Mouse (Mus musculus) inflammation-experienced regulatory T-cells, adult 6 months (primary cell): Measurements from ENCODE around the gene Psmd7. TPM values are rescaled to one million over a fixed set of nuclear protein-coding genes. Genes with fewer than 3 reads are reported as not detected.
"Not testable (repeated sequence)": the region's sequence is repeated elsewhere in the genome, so short reads cannot be mapped to it uniquely, and the experiment has no call there.

Source experiments
- ATAC-seq: one replicate; pipeline ENCODE4 v1.8.0; 2017
- polyA plus RNA-seq, 3 experiments: library from polyadenylated mRNA; unstranded; fragments of 100-300 nt; shearing (Covaris generic); gene quantifications; one replicate each; pipeline ENCODE4 v1.2.1; 2017

The Psmd7 gene
- 100 to 1,000 TPM; 112 to 157 (median 126) TPM for polyA plus RNA-seq

GRCm38 (mm10) chr8:107587995-107588780, at the start of gene Psmd7:
Gene Psmd7 (minus strand): TSS chr8:107588464.
- ATAC-seq: peak; percentile 98

- ATAC-seq: no peak
Observed at GRCm38 (mm10) chr8:107633734-107634133, 45.5 kb upstream of the Psmd7 start.

- ATAC-seq: no peak
Observed at GRCm38 (mm10) chr8:107629701-107630100, 41.4 kb upstream of the Psmd7 start.

- ATAC-seq: no peak
Observed at GRCm38 (mm10) chr8:107628501-107629149, 40.4 kb upstream of the Psmd7 start.

- no peak for ATAC-seq
Observed at GRCm38 (mm10) chr8:107627881-107628280, 39.6 kb upstream of the Psmd7 start.

DNA sequence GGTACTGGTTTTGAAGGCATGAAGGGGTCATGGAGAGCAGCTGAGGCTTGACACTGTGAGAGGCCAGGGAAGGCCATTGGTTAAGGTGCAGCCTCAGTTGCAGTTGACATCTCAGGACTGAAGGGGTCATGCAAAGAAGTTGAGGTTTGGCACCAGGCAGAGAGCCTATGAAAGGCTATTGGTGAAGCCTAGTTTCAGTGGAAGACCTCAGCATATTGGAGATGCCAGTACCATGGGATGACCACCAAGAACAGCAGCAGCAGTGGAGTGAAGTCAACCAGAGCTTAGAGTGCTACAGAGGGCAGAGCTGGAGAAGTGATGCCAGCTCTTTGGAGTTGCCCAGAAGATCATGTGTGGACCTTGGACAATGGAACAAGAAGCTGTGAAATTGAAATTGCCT, 36.0 kb upstream of the Psmd7 start:
- not testable (repeated sequence) for ATAC-seq

DNA sequence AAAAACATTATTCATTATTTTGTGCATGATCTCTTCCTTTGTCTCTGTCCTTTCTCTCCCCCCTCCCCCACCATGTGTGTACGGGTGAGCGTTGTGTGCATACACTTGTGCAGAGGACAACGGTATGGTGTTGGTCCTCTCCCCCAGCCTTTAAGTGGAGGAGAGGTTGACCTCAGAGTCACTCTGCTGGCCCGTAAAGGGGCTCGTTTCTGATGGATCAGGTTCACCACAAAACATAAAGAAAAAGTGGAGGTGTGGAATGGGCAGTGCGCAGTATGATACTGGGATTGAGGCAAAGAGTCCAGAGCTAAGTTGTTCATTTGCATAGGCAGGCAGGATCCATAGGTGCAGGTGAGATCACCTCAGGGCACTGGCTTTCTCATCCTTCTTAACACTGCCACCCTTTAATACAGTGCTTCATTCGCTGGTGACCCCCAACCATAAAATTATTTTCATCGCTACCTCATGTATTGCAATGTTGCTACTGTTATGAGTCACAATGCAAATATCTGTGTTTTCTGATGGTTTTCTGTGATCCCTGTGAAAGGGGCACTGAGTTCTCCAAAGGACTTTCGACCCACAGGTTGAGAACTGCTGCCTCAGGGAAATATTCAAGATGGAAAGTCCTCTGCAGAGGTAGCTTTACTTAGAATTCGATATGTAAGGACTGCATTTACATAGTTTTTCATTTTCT, 33.8 kb upstream of the Psmd7 start:
- ATAC-seq: no peak

GRCm38 (mm10) chr8:107621136-107621535, 32.9 kb upstream of the Psmd7 start:
- no peak for ATAC-seq

DNA sequence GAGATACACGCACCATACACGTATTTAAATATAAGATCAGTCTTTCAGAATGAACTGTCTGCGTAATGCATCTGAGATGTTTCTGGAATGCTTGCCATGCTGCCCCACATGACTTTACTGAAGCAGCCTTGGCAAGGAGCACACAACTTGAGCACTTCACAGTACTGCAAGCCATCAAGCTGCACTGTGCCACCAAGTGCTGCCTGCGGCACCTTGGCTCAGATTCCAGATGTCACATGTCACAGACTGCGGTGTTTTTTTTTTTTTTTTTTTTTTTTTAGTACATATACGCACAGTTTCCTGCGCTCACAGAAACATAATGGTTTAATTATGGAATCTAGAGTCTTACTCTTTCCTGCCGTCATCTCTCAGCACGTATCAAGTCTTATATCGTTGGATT, 30.2 kb upstream of the Psmd7 start:
- no peak for ATAC-seq

DNA sequence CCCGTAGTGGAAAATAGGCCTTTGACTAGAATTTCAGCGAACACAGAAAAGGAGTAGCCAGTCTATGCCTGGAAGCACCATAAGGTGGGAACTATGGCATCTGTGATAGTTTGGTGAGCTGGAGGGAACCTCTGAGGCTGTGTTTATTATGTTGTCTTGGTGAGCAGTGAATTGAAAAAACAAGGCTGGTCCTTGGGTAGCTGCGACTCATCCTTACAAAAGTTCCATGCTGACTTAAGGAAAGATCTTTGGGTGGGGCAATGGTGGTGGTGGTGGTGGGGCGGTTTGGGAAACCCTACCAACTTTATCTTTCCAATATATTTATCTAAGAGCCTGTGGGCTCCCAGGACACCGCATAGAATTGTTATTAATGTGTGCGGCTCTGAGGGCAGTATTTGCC, 25.1 kb upstream of the Psmd7 start:
- ATAC-seq: no peak

- no peak for ATAC-seq
Observed at GRCm38 (mm10) chr8:107610845-107611244, 22.6 kb upstream of the Psmd7 start.

DNA sequence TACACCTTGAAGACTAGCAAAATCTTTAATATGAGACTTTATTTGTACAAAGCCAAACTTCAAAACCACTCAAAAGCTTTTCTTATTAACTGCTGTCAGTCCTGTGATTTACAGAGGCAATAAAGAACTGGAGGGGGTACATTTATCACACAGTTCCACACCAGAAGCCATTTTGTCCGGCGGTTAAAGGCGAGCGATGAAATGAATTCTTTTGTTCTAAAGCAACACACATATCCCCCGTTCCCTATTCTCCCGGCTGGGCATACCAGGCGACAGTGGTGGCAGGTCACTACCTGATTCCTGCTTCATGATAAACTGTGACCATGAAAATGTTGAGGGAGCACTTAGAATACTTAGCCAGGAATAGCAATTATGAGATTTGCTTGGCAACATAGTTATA, 20.5 kb upstream of the Psmd7 start:
- no peak for ATAC-seq

GRCm38 (mm10) chr8:107603026-107603425, 14.8 kb upstream of the Psmd7 start:
- ATAC-seq: no peak

- no peak for ATAC-seq
Observed at GRCm38 (mm10) chr8:107599691-107600090, 11.4 kb upstream of the Psmd7 start.

DNA sequence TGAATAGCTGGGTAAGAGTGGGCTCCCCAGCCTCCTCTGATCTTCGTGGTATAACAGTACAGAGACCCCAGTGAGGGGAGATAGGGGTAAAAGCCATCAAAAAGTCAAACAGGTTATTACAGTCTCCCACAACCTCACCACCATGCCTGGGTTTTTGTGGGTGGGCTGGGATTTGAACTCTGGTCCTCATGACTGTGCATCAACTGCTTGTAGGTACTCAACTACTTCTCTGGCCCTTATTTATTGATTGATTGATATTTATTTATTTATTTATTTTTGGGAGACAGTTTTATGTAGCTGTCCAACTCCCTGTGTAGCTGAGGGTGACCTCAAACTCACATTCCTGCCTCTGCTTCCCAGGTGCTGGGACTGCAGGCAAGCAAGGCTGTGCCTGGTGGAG, 9.5 kb upstream of the Psmd7 start:
- no peak for ATAC-seq

- no peak for ATAC-seq
Observed at GRCm38 (mm10) chr8:107594817-107595216, 6.6 kb upstream of the Psmd7 start.

DNA sequence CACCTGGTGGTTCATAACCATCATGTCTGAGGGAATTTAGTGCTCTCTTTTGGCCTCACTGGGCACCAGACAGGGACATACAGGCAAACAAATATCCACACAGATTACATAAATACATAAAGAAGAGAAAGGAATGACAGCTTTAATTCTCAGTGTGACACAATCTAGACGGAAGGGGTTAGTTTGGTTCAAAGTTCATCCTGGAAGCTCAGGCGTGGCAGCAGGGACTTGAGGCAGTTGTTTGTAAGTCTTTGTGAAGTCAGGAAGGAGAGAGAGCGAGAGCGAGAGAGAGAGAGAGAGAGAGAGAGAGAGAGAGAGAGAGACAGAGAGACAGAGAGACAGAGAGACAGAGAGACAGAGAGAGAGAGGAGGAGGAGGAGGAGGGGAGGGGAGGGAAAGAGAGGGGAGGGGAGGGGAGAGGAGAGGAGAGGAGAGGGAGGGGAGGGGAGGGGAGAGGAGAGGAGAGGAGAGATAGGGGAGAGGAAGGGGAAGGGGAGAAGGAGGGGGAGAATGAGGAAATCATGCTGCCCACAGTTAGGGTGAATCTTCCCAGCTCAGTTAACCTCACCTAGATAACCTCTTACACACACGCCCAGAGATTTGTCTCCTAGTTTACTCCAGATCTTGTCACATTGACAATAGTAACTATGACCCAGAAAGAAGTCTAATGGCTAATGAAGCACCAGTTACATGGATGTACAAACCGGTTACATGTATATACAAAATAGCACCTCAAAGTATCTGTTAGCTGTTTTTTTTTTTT, 5.9 kb upstream of the Psmd7 start:
- ATAC-seq: no peak

DNA sequence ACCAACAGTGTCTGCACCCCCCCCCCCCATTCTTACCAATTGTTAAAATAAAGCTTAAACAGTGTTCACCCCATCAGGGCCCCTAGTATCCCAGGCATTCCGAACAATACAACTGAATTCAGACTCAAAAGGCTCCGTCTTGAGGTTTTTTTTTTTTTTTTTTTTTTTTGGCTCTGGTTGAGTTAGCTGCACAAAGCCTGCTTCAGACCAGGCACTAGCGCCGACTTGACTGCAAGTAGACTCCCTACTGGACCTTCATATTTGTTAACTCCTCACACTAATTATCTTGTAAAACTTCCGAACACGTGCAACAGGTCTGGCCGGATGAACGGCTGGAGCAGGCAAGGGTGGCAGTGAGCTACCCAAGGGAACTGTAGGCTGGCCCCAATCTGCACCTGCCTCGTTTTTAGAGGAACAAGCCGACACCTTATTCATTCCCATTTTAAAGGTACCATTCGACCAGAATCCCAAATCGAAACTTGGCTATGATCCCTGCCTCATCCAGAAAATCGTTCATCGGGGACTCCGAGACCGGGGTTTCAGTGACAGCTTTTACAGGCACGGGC, 752 bp downstream of the Psmd7 start:
- no peak for ATAC-seq

GRCm38 (mm10) chr8:107582136-107582535, 6.1 kb downstream of the Psmd7 start:
- ATAC-seq: no peak

DNA sequence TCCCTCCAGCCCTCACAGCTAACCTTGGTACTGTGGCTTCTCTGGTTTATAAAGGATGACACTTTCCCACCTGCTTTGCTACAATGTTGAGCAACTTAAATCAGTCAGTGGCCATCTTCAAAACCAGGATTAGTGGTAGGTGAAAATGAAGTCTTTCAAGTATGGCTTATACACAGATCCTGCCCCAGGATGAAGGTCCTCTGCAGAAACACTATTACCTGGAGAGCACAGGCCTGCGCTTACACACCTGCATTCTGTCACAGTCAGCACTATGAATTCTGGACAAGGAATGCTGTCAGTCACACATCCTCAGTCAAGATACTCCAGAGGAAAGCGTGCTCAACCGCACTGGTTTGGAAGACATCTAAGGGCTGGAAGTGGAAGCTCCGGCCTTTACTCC, 6.7 kb downstream of the Psmd7 start:
- ATAC-seq: no peak

DNA sequence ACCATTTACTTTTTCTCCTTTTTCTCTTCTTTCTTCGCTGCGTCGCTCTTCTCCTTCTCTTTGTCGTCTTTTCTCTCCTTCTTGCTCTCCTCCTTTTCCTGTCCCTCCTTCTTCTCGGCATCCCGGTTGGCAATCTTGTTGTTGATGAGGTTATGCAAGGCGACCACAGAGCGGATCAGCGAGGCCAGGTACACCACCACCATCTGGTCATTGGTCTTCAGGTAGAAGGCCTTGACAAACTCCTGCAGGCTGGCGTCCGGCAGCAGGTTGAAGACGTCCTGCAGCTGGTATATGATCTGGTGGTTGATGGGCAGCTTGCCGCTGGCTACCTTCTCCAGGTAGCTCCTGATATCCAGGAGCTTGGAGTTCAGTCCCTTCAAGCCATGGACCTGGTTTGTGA, 7.4 kb downstream of the Psmd7 start:
- no peak for ATAC-seq

- no peak for ATAC-seq
Observed at GRCm38 (mm10) chr8:107578541-107578940, 9.7 kb downstream of the Psmd7 start.

GRCm38 (mm10) chr8:107578132-107578531, 10.1 kb downstream of the Psmd7 start:
- ATAC-seq: no peak
